Mouse (Mus musculus) urinary bladder, postnatal 14 days (tissue): ENCODE measurements around the gene Ttc8.

Experiments used
- DNase-seq: peaks from one replicate; pipeline ENCODE4 v3.0.0; 2021; ENCODE audit warnings: low spot score

Gene Ttc8

GRCm38 (mm10) chr12:98973461-98973860 is 53.1 kb downstream of the Ttc8 start:
- no peak for DNase-seq

- no peak for DNase-seq
Measured at GRCm38 (mm10) chr12:98974157-98974804, 53.9 kb downstream of the Ttc8 start.

DNA sequence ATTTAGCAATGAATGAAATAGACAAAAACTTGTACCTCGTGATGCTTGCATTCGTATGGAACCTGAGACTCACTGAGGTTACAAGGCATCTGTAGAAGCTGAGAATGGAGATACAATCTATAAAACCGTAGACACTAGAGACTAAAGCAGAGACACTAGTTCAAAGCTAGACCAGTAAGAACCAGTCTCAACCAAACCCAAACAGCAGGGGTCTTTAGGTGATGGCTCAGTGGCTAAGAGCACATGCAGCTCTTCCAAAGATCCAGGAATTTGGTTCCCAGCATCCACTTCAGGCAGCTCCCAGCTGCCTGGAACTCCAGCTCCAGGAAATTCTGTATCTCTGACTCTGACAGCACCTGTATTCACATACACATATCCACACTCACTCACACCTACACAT is 60.7 kb downstream of the Ttc8 start:
- no peak for DNase-seq

DNA sequence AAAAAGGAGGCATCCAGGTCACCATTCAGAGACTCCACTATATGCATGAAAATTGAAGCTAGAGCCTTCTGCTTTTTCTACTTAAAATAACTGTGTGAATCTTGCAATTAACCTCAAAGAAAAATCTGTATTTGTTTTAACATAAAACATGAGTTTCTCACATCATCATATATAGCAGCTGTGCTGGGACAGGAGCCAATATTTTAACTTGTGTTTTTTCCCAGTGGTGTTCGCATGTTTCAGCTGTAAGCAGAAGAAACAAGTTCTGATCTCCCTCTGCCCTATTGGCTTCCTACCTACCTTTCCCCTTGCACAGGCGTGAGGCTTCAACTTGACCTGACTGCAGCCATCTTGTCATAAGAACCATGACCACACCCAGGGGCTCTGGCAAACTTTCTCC is 64.4 kb downstream of the Ttc8 start:
- DNase-seq: no peak

GRCm38 (mm10) chr12:98991076-98991829 is 70.9 kb downstream of the Ttc8 start:
- DNase-seq: no peak

GRCm38 (mm10) chr12:98991830-98992216 is 71.4 kb downstream of the Ttc8 start:
- DNase-seq: no peak

- no peak for DNase-seq
Measured at GRCm38 (mm10) chr12:98993736-98994135, 73.4 kb downstream of the Ttc8 start.

- no peak for DNase-seq
Measured at GRCm38 (mm10) chr12:98994366-98994765, 74.0 kb downstream of the Ttc8 start.

GRCm38 (mm10) chr12:98995881-98996280 is 75.5 kb downstream of the Ttc8 start:
- no peak for DNase-seq

DNA sequence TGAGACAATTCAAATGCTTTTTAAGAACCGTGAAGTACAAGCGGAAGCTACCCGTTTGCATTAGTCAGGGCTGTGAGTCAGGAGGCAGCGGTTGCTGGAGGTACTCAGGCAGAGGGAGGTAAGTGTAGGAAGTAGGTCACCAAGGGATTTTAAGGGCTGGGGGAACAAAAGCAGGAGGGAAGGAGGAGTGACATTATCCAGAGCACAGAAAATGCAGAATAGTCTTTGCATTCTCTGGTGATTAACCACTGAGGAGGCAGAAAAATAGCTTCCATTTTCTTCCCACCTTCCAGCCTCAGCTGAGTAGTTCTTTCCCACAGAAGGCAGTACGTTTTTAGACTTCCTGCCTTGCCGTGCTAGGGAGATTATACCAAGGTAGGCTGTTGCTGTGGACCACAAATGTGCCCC is 76.2 kb downstream of the Ttc8 start:
- no peak for DNase-seq

DNA sequence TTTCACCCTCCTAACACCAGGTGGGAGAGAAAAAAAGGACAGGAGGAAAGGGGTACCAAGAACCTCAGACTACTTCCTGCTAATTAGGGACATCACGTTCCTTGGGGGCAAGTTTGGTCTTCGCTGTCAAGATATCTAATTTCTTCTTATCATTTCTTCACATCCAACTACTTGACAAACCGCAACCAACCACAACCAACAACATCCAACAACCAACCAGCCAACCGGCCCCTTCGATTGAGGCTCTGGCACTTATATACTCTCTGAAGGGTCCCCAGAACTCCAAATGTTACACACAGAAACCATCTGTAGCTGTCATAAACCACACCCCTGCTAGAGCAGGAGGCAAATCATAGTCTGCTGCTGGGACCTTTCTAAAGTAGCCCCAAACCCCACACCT is 76.7 kb downstream of the Ttc8 start:
- DNase-seq: no peak

- DNase-seq: no peak
Measured at GRCm38 (mm10) chr12:98998662-98999428, 78.5 kb downstream of the Ttc8 start.

DNA sequence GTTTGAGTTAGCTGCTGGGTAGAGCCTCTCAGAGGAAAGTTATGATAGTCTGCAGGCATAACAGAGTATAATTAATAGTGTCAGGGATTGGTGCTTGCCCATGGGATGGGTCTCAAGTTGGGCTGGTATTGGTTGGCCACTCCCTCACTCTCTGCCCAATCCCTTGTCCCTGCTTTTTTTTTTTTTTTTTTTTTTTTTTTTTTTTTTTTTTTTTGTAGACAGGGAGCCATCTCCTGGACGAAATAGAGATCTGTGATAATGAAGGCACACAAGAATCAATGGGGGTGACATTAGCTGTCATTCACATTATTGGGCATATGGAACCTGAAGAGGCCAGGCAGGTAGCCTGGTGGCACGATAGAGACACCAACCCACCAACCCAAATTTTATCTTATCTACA is 79.9 kb downstream of the Ttc8 start:
- no peak for DNase-seq

- DNase-seq: no peak
Measured at GRCm38 (mm10) chr12:99003046-99003445, 82.7 kb downstream of the Ttc8 start.

- no peak for DNase-seq
Measured at GRCm38 (mm10) chr12:99004752-99005151, 84.4 kb downstream of the Ttc8 start.

DNA sequence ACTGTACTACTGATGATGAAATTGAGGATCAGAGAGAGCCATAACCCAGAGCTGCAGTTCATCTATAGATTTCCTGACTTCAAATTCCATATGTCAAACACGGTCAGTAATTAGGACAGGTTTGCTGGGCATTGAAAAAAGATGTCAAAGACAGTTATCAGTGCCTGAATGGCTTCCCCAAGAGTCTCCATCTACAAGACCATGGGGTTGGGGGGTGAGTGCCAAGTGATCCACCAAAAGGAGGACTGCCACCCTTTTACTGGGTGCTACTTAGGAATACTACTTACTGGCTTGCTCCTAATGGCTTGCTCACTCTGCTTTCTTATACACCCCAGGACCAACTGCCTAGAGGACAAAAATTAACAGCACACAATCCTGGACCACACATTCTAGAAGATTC is 88.4 kb downstream of the Ttc8 start:
- no peak for DNase-seq

- DNase-seq: no peak
Measured at GRCm38 (mm10) chr12:99009430-99009829, 89.1 kb downstream of the Ttc8 start.

GRCm38 (mm10) chr12:99010044-99010443 is 89.7 kb downstream of the Ttc8 start:
- DNase-seq: no peak

- no peak for DNase-seq
Measured at GRCm38 (mm10) chr12:99011161-99011861, 90.9 kb downstream of the Ttc8 start.

DNA sequence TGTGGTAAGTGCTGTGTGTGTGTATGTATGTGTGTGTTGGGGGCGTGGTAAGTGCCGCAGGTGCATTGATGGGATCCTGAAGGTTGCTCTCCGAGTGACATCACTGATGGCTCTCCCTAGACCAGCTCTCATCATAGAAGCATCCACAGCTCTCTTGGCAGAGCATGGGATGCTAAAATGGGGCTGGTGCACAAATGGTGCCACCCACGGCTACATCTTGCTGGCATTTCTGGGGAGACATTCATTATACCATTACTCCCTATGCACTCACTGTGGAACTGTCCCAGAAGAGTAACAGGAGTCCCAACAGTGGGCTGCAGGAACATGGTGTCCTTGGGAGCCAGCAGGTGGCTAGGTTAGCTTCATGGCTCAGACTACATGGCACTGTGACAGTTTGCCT is 95.5 kb downstream of the Ttc8 start:
- no peak for DNase-seq

- no peak for DNase-seq
Measured at GRCm38 (mm10) chr12:99024430-99024960, 104.1 kb downstream of the Ttc8 start.

DNA sequence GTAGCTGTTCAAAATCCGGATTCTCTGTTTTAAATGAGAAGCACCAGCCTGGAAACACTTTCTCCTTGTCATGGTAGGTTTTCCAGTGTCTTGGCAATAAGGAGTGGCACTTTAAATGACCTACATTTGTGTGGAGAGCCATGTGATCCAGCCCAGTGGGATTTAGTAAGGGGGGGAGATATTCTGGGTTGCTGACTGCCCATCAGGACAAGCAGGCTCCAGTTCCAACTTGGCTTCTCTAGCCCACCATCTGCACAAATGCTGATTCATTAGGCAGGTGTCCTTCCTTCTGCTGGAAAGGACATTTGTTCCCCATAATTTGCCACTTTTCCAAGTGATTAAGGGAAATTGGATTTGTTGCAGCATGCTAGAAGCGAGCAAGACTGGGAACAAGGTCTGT is 105.9 kb downstream of the Ttc8 start:
- DNase-seq: no peak
